Mouse (Mus musculus): ENCODE data around the gene St6galnac6. TPM values are rescaled to one million over a fixed set of nuclear protein-coding genes. Genes with fewer than 3 reads are reported as not detected.

The St6galnac6 gene
- polyA plus RNA-seq, 1 experiment from 2014 or later, result 17.3 TPM

DNA sequence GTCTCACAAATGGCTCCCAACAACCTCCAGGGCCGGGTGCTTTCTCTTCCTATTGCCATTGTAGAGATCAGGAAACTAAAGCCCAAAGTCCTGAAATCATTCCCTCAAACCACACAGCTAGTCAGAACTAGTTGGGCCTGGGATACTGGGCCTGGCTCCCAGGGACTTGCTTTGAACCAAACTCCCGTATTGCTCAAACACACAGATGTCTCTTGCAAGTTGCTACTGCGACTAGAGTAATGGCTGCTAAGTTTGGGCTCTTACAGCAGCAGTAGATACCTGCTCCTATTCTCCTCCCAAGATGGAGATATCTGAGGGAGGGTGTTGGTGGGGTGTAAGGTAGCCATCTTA is 55.9 kb downstream of the St6galnac6 start:
- no peak for DNase-seq (ENCODE audit: low spot score)
- H3K27ac ChIP-seq (replicated peaks), result peak overlapping the region; percentile 87
- H3K36me3 ChIP-seq (replicated peaks), result no peaks in the 10 kb centered on the region
- peak overlapping the region; percentile 8; the same call in 1 of the 2 replicates for H3K4me3 ChIP-seq
- peaks cover 41% of the 10 kb centered on the region for H3K4me1 ChIP-seq
- 84% methylated on average over 3 of the region's 3 CpGs for WGBS
- H3K27me3 ChIP-seq (replicated peaks; ENCODE audit: low read depth, poor library complexity, severe bottlenecking), result no peaks in the 10 kb centered on the region
- no peaks in the 10 kb centered on the region for H3K9me3 ChIP-seq

DNA sequence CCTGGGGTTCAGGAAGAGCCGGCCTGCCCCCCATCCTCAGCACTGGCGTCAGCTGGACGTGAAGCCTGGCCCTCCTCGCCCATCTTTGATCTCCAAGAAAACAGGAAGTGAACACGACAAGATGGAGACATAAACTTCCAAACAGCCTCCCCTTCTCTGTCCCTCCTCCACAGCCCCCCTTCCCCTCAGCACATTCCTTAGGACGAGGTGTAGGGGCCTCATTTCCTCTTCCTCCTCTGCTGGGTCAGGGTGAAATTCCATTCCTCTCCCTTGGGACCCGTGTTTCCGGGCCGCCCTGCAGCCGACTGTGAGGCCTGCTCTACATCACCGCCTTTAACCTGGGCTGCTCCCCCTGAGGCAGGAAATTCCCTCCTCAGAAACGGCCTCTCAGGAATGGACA is 56.3 kb downstream of the St6galnac6 start:
- peak; percentile 85 for DNase-seq (ENCODE audit: low spot score)
- peak overlapping the region; percentile 87 for H3K27ac ChIP-seq (replicated peaks)
- 29% methylated on average over 12 of the region's 12 CpGs for WGBS
- H3K4me3 ChIP-seq, result peak overlapping the region; percentile 8; the same call in 1 of the 2 replicates
- H3K9me3 ChIP-seq, result no peaks in the 10 kb centered on the region
- no peaks in the 10 kb centered on the region for H3K27me3 ChIP-seq (replicated peaks; ENCODE audit: low read depth, poor library complexity, severe bottlenecking)
- H3K4me1 ChIP-seq, result peaks cover 41% of the 10 kb centered on the region
- no peaks in the 10 kb centered on the region for H3K36me3 ChIP-seq (replicated peaks)

DNA sequence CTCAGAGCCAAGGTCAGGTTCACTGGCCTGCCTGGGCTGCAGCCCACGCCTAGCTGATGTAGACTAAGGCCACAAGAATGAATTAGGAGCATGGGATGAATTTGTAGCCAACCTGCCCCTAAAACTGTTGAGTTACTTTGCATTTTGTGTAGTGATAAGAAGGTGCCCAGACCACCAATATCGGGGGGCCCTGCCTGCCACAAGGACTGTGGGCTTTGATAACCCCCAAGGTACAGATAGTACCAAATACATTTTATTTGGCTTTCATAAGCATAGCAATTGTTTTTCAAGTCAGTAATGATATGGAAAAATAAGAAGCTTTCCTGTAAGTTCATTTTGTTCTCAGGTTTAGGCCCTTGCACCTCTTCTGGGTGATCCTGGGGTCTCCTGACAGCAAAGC is 59.4 kb downstream of the St6galnac6 start:
- 91% methylated on average over 2 of the region's 2 CpGs for WGBS
- peak overlapping the region; percentile 1; the same call in 1 of the 2 replicates for H3K27ac ChIP-seq (replicated peaks)
- H3K36me3 ChIP-seq (replicated peaks), result no peaks in the 10 kb centered on the region
- DNase-seq (ENCODE audit: low spot score), result no peak
- no peaks in the 10 kb centered on the region for H3K27me3 ChIP-seq (replicated peaks; ENCODE audit: low read depth, poor library complexity, severe bottlenecking)
- H3K4me3 ChIP-seq, result no peak overlapping the region
- H3K4me1 ChIP-seq, result peaks cover 42% of the 10 kb centered on the region
- no peaks in the 10 kb centered on the region for H3K9me3 ChIP-seq

GRCm38 (mm10) chr2:32661509-32662107 is 62.1 kb downstream of the St6galnac6 start:
- Histone ChIP-seq H3K27ac (replicated peaks) (peak overlapping the region; percentile 73), H3K4me1 (peaks cover 28% of the 10 kb centered on the region), H3K9me3 (no peaks in the 10 kb centered on the region), H3K4me3 (no peak overlapping the region), H3K27me3 (replicated peaks; ENCODE audit: low read depth, poor library complexity, severe bottlenecking) (no peaks in the 10 kb centered on the region), H3K36me3 (replicated peaks) (no peaks in the 10 kb centered on the region)
- 46% methylated on average over 7 of the region's 7 CpGs for WGBS
- peak; percentile 43 for DNase-seq (ENCODE audit: low spot score)

GRCm38 (mm10) chr2:32662291-32662690 is 62.8 kb downstream of the St6galnac6 start:
- H3K27ac ChIP-seq (replicated peaks), result peak overlapping the region; percentile 73
- 62% methylated on average over 5 of the region's 5 CpGs for WGBS

GRCm38 (mm10) chr2:32665345-32665744 is 65.8 kb downstream of the St6galnac6 start:
- H3K27ac ChIP-seq (replicated peaks), result peak overlapping the region; percentile 44; the same call in 1 of the 2 replicates

More at GRCm38 (mm10) chr2:32662291-32662690, 62.8 kb downstream of the St6galnac6 start:
- peaks cover 28% of the 10 kb centered on the region for H3K4me1 ChIP-seq
- DNase-seq (ENCODE audit: low spot score), result no peak
- no peaks in the 10 kb centered on the region for H3K9me3 ChIP-seq
- H3K4me3 ChIP-seq, result no peak overlapping the region
- no peaks in the 10 kb centered on the region for H3K27me3 ChIP-seq (replicated peaks; ENCODE audit: low read depth, poor library complexity, severe bottlenecking)
- H3K36me3 ChIP-seq (replicated peaks), result no peaks in the 10 kb centered on the region

GRCm38 (mm10) chr2:32665853-32666252 is 66.3 kb downstream of the St6galnac6 start:
- Histone ChIP-seq H3K4me3 (no peak overlapping the region), H3K27me3 (replicated peaks; ENCODE audit: low read depth, poor library complexity, severe bottlenecking) (no peaks in the 10 kb centered on the region), H3K27ac (replicated peaks) (peak overlapping the region; percentile 44; the same call in 1 of the 2 replicates), H3K9me3 (no peaks in the 10 kb centered on the region), H3K4me1 (peaks cover 30% of the 10 kb centered on the region), H3K36me3 (replicated peaks) (no peaks in the 10 kb centered on the region)
- 89% methylated on average over 6 of the region's 6 CpGs for WGBS
- no peak for DNase-seq (ENCODE audit: low spot score)

More at GRCm38 (mm10) chr2:32665345-32665744, 65.8 kb downstream of the St6galnac6 start:
- no peaks in the 10 kb centered on the region for H3K9me3 ChIP-seq
- peaks cover 30% of the 10 kb centered on the region for H3K4me1 ChIP-seq
- no peaks in the 10 kb centered on the region for H3K27me3 ChIP-seq (replicated peaks; ENCODE audit: low read depth, poor library complexity, severe bottlenecking)
- no peak overlapping the region for H3K4me3 ChIP-seq
- no peak for DNase-seq (ENCODE audit: low spot score)
- H3K36me3 ChIP-seq (replicated peaks), result no peaks in the 10 kb centered on the region
- WGBS, result 86% methylated on average over 8 of the region's 8 CpGs

DNA sequence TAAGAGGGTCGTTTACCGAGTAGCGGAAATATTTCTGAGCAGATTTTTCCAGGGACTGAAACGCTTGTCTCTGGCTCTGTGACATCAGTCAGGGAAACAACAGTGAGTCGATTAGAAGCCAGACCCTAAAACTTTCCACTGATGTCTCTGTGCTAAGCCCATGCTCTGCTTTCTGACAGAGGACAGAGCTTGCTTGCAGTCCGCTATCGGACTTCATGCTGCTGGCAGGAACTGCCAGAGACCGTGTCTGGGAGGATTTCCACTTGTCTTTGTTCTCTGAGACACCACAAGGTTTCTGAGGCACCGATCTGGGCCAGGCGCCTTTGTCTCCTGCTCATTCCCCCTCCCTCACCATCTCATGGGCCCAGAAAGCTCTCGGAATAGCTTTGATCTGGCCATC is 68.3 kb downstream of the St6galnac6 start:
- H3K4me1 ChIP-seq, result peaks cover 16% of the 10 kb centered on the region; the same call in 1 of the 2 replicates
- H3K27me3 ChIP-seq (replicated peaks; ENCODE audit: low read depth, poor library complexity, severe bottlenecking), result no peaks in the 10 kb centered on the region
- peak overlapping the region; percentile 75 for H3K27ac ChIP-seq (replicated peaks)
- H3K4me3 ChIP-seq, result no peak overlapping the region
- no peak for DNase-seq (ENCODE audit: low spot score)
- WGBS, result 56% methylated on average over 11 of the region's 11 CpGs
- 0 out of 2 replicates have a peak, but pooled peaks cover 3% of the 10 kb centered on the region for H3K36me3 ChIP-seq (replicated peaks)
- no peaks in the 10 kb centered on the region for H3K9me3 ChIP-seq

GRCm38 (mm10) chr2:32668176-32668575 is 68.7 kb downstream of the St6galnac6 start:
- H3K36me3 ChIP-seq (replicated peaks), result peaks cover 4% of the 10 kb centered on the region
- no peak for DNase-seq (ENCODE audit: low spot score)
- 89% methylated on average over 7 of the region's 7 CpGs for WGBS
- H3K4me1 ChIP-seq, result peaks cover 16% of the 10 kb centered on the region; the same call in 1 of the 2 replicates
- no peaks in the 10 kb centered on the region for H3K27me3 ChIP-seq (replicated peaks; ENCODE audit: low read depth, poor library complexity, severe bottlenecking)
- H3K4me3 ChIP-seq, result no peak overlapping the region
- peak overlapping the region; percentile 75 for H3K27ac ChIP-seq (replicated peaks)
- no peaks in the 10 kb centered on the region for H3K9me3 ChIP-seq

GRCm38 (mm10) chr2:32669876-32670275 is 70.4 kb downstream of the St6galnac6 start:
- H3K9me3 ChIP-seq, result no peaks in the 10 kb centered on the region
- no peak overlapping the region for H3K4me3 ChIP-seq
- peaks cover 16% of the 10 kb centered on the region; the same call in 1 of the 2 replicates for H3K4me1 ChIP-seq
- peak overlapping the region; percentile 35; the same call in 1 of the 2 replicates for H3K27ac ChIP-seq (replicated peaks)
- no peak for DNase-seq (ENCODE audit: low spot score)
- no peaks in the 10 kb centered on the region for H3K27me3 ChIP-seq (replicated peaks; ENCODE audit: low read depth, poor library complexity, severe bottlenecking)
- 86% methylated on average over 3 of the region's 3 CpGs for WGBS
- H3K36me3 ChIP-seq (replicated peaks), result peaks cover 16% of the 10 kb centered on the region

MicroRNAs encoded within 50 kb of the gene (microRNA counts, 519-probe panel; counts per million panel counts)
- microRNA mmu-miR-1954, result 188 counts per million, percentile 57 among the panel's probes with 10 or more counts

Small RNA genes lying within 50 kb of the gene (microRNA-seq; reads per million reads assigned to microRNA genes)
- gene Mir1954, result not detected

Other genes starting within 250 kb of the St6galnac6 start
- gene Ciz1, start 247.4 kb upstream of the St6galnac6 start, polyA plus RNA-seq (2016; fragmentation: Nextera tagmentation; extraction: Ambion mirVana), result 65.8 and 66.4 TPM in 2 replicates
- 20.7 and 23.5 TPM in 2 replicates for gene Dnm1, start 246.4 kb upstream of the St6galnac6 start, polyA plus RNA-seq (2016; fragmentation: Nextera tagmentation; extraction: Ambion mirVana)
- 35.0 and 39.3 TPM in 2 replicates for gene 1110008P14Rik, start 217.8 kb upstream of the St6galnac6 start, polyA plus RNA-seq (2016; fragmentation: Nextera tagmentation; extraction: Ambion mirVana)
- gene Lcn2, start 211.5 kb upstream of the St6galnac6 start, polyA plus RNA-seq (2016; fragmentation: Nextera tagmentation; extraction: Ambion mirVana), result not detected in 2 replicates
- gene Ptges2, start 203.8 kb upstream of the St6galnac6 start, polyA plus RNA-seq (2016; fragmentation: Nextera tagmentation; extraction: Ambion mirVana), result 32.2 and 32.5 TPM in 2 replicates
- 6.4 and 6.8 TPM in 2 replicates for gene Naif1, start 149.3 kb upstream of the St6galnac6 start, polyA plus RNA-seq (2016; fragmentation: Nextera tagmentation; extraction: Ambion mirVana)
- gene Slc25a25, start 148.3 kb upstream of the St6galnac6 start, polyA plus RNA-seq (2016; fragmentation: Nextera tagmentation; extraction: Ambion mirVana), result 29.8 and 31.8 TPM in 2 replicates
- gene Fam102a, start 64.4 kb upstream of the St6galnac6 start, polyA plus RNA-seq (2016; fragmentation: Nextera tagmentation; extraction: Ambion mirVana), result 11.8 and 12.3 TPM in 2 replicates
- 109 and 111 TPM in 2 replicates for gene Dpm2, start 28.9 kb upstream of the St6galnac6 start, polyA plus RNA-seq (2016; fragmentation: Nextera tagmentation; extraction: Ambion mirVana)
- 2.0 and 2.1 TPM in 2 replicates for gene Pip5kl1, start 24.9 kb upstream of the St6galnac6 start, polyA plus RNA-seq (2016; fragmentation: Nextera tagmentation; extraction: Ambion mirVana)
- gene 9430097D07Rik, start 24.0 kb upstream of the St6galnac6 start, polyA plus RNA-seq (2016; fragmentation: Nextera tagmentation; extraction: Ambion mirVana), result 0.11 TPM in 2 replicates
- 25.1 and 26.4 TPM in 2 replicates for gene St6galnac4, start 12.6 kb upstream of the St6galnac6 start, polyA plus RNA-seq (2016; fragmentation: Nextera tagmentation; extraction: Ambion mirVana)
- 20.5 and 24.7 TPM in 2 replicates for gene Ak1, start 22.0 kb downstream of the St6galnac6 start, polyA plus RNA-seq (2016; fragmentation: Nextera tagmentation; extraction: Ambion mirVana)
- gene Eng, start 46.9 kb downstream of the St6galnac6 start, polyA plus RNA-seq (2016; fragmentation: Nextera tagmentation; extraction: Ambion mirVana), result 23.7 and 25.5 TPM in 2 replicates
- 33.5 and 35.5 TPM in 2 replicates for gene Fpgs, start 104.4 kb downstream of the St6galnac6 start, polyA plus RNA-seq (2016; fragmentation: Nextera tagmentation; extraction: Ambion mirVana)
- 130 and 135 TPM in 2 replicates for gene Cdk9, start 113.4 kb downstream of the St6galnac6 start, polyA plus RNA-seq (2016; fragmentation: Nextera tagmentation; extraction: Ambion mirVana)
- gene Sh2d3c, start 121.3 kb downstream of the St6galnac6 start, polyA plus RNA-seq (2016; fragmentation: Nextera tagmentation; extraction: Ambion mirVana), result 27.1 and 27.5 TPM in 2 replicates
- gene 6330409D20Rik, start 141.3 kb downstream of the St6galnac6 start, polyA plus RNA-seq (2016; fragmentation: Nextera tagmentation; extraction: Ambion mirVana), result 0.52 and 0.57 TPM in 2 replicates
- gene Tor2a, start 157.5 kb downstream of the St6galnac6 start, polyA plus RNA-seq (2016; fragmentation: Nextera tagmentation; extraction: Ambion mirVana), result 48.9 and 53.5 TPM in 2 replicates
- gene Ttc16, start 175.9 kb downstream of the St6galnac6 start, polyA plus RNA-seq (2016; fragmentation: Nextera tagmentation; extraction: Ambion mirVana), result 0.31 and 0.34 TPM in 2 replicates
- 5.3 and 6.4 TPM in 2 replicates for gene Ptrh1, start 176.1 kb downstream of the St6galnac6 start, polyA plus RNA-seq (2016; fragmentation: Nextera tagmentation; extraction: Ambion mirVana)
- gene Cfap157, start 184.7 kb downstream of the St6galnac6 start, polyA plus RNA-seq (2016; fragmentation: Nextera tagmentation; extraction: Ambion mirVana), result 0.54 and 0.60 TPM in 2 replicates
- gene Stxbp1, start 247.5 kb downstream of the St6galnac6 start, polyA plus RNA-seq (2016; fragmentation: Nextera tagmentation; extraction: Ambion mirVana), result 24.4 and 25.1 TPM in 2 replicates